Mouse (Mus musculus) left cerebral cortex, adult 11 months (tissue): ENCODE data around the gene Ifitm6.
"Not testable (repeated sequence)": the region's sequence is repeated elsewhere in the genome, so short reads cannot be mapped to it uniquely, and the experiment has no call there.

Source experiments
- DNase-seq: peaks from one replicate; pipeline ENCODE4 v3.0.0; 2022; ENCODE audit warnings: low spot score

Gene Ifitm6

DNA sequence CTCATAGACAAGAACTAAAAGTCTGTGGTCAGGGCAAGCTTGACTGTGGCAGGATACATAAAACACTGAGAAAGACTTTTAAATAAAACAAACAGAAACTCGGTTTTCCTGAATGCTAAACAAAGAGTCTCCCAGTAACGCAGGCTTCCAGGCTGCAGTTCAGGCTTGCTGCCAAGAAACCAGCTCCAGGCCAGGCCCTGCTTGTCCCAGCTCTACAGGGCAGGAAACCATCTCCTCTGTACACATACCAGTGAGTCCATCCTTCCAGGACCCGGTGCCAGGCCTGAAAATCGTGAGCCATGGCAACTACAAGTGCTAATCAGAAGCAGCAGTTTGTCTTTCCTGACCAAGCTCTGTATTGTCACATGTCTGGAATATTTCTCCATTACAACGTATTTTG is 23.9 kb upstream of the Ifitm6 start:
- no peak for DNase-seq

DNA sequence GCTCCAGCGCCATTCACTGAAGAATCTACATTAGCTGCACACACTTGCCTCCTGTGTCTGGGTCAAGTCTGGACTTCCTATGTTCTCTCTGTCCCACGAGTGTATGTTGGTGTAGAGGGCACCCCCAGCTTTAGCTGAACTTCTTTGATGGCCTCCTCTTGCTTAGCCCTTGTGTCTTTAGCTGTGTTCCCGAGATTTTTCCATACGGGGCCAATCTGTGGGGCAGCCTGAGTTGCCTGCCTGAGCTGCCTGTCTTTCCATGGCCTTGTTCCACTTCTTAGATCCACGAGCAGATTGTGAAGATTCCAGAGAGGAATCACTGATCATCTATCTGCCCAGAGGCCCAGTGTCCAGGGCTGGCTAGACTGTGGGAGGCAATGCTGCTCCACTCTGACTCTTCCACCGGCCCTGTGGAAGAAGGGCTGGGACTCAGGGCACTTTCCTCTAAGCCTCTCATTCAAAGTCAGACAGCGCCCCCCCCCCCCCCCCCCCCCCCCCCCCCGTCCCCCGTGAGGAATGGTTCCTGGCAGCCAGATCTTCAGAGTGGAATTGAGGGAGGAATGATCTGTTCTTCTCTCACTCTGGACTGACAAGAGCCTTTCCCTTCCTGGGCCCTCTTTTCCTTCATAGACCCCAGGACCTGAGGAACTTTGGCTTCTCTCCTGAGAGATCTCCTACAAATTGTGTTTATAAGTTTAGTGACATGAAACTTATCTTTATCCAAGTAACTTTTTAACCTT is 23.3 kb upstream of the Ifitm6 start:
- DNase-seq, result no peak

DNA sequence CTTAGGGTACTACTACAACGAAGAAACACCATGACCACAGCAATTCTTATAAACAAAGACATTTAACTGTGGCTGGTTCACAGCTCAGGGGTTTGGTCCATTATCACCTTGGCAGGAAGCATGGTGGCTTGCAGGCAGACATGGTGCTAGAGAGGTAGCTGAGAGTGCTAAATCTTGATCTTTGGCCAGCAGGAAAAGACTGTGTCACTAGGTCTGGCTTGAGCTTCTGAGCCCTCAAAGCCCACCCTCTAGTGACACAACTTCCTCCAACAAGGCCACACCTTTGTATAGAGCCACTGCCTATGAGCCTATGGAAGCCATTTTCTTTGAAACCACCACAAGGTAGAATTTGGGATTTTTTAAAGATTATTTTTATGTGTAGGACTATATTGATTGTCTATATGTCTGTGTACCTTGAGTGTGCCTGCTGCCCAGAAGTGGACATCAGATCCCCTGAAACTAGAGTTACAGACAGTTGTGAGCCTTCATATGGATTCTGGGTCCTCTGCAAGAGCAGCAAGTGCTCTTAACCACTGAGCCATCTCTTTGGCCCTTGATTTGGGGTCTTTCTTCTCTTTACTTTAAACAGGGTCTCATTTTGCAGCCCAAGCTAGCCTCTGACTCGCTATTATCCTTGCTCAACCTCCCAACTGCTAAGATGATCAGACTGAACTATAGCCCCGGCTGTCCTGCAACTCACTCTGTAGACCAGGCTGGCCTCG is 21.8 kb upstream of the Ifitm6 start:
- DNase-seq, result no peak

DNA sequence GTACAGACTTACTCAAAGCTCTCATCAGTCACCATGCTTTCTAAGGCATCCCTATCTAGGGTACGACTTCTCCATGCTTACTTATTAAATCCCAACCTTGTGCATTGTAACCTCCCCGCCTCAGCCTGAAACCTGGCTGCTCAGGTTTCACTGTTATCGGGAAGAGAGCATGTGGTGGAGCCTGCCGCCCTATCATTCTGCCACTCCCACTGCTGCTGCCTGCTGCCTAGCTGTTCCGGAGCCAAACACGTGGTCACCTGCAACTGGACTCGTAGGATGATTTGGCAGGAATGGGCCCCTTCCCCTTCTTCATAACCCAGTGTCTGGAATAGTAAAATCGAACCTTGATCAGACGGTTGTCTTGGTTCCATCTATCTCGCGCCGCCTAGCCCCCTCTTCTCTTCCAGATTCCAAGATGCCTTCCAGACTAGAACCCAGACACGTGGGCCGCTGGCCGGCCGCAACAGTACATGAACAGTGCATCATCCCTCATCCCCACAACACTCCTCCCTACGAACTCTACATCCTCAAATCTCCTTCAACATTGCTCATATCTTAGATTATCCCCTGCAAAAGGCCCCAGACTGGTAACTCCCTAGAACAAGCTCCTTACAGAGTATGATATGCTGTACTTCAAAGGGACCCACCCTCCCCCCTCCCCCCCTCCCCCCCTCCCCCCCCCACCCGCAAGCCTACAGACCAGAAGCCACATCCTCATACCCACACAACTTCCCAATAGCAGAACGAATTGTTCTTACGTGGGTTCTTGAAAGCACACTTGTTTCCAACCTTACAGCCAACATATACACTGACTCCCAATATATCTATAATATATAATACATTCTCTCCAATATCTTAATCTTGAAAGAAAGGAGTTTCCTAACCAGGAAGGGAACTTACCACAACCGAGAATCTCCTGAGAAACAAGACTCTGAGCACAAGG is 20.6 kb upstream of the Ifitm6 start:
- DNase-seq, result no peak

DNA sequence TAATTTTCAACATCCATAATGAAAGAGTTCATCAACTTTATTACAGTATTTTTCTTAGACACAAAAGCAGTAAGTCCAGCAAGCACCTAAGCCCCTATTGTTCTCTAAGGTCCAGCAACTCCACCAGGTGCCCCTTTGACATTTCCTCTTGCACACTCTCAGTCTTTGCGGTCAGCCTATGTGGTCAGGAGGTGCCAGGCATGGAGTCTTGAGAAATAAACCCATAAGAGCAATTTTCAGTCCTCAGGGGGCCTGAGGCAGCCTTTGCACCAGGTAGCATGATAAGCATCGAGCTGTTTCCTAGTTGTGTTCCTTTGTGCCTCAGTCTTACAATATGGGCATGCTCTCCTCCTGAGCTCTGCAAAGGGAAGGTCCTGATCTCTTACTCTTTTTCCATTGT is 18.9 kb upstream of the Ifitm6 start:
- not testable (repeated sequence) for DNase-seq

DNA sequence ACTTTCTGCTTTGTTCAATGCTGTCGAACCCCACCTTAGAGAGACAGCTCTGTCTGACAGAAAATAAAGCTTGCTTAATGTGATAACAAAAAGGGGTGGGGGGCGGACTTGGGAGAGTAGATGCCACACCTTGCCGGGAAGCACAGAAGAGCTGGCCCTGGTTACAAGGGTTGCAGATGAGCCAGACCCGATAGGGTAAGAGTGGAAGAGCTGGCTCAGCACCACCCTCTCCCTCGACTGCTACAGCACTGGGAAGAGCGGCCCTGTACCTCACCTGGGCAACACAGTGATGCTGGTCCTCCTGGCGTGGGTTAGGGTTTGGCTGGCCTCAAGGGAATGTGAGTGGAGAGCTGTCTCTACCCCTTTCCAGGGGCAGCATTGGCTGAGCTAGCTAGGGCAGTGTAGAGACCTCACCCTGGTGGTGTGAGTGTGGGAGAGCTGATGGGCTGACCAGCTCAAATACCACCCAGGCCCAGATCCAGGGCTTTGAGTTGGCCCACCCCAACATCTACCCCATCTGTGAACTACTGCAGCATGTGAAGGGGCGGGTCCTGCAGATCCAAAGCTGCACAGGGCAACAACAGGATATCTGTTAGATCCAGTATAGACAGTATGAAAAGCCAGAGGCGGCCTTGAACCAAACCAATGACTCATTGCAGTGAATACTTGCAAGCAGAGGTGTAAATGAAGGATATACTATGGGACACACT is 14.9 kb upstream of the Ifitm6 start:
- DNase-seq, result no peak

DNA sequence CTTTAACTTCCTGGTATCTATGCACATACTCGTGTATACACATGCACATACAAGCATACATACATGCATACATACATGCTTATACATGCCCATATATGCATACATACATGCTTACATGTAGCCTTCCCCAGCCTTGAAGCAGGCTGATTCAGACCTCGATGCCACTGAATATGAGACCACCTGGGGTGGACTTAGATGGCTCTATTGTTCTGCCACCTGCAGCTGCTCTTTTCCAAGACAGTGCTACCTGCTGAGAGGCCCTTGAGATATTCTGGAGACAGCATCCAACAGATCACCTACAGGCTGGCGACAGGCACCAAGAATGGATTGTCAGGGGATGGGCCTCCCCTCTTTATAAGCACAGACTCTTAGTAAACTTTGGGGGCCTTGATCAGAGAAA is 12.7 kb upstream of the Ifitm6 start:
- no peak for DNase-seq

DNA sequence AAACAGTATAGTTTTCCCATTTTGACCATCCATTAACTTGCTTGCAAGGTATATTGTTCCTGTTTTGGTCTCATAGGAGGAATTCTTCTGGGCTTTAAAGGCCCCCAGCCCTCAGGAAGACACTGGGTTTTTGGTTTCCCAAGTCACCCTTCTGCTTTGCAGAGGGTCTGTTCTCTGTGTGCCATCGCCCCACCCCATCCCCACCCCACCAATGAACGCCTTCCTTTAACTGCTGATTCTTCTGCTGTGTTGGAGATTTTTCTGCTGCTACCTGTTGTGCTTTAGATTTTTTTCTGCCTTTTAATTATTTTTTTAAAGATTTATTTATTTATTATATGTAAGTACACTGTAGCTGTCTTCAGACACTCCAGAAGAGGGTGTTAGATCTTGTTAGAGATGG is 11.1 kb upstream of the Ifitm6 start, which contains the start of gene Gm17387:
Gm17387 (plus strand) TSS at position 301 of the 400 bp plus-strand sequence.
- DNase-seq, result no peak

DNA sequence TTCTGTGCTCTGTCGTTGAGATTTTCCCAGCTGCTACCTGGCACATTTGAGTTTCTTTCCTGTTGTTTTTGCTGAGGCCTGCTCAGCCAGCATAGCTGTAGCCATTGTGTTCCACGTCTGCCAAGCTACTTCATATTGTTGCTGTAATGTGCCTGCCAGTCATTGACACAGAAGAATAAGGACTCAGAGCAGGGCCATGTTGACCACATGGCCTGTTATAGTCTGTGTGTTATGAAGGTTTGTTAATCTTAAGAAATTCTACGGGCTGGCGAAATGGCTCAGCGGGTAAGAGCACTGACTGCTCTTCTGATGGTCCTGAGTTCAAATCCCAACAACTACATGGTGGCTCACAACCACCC is 9.0 kb upstream of the Ifitm6 start:
- DNase-seq, result no peak

DNA sequence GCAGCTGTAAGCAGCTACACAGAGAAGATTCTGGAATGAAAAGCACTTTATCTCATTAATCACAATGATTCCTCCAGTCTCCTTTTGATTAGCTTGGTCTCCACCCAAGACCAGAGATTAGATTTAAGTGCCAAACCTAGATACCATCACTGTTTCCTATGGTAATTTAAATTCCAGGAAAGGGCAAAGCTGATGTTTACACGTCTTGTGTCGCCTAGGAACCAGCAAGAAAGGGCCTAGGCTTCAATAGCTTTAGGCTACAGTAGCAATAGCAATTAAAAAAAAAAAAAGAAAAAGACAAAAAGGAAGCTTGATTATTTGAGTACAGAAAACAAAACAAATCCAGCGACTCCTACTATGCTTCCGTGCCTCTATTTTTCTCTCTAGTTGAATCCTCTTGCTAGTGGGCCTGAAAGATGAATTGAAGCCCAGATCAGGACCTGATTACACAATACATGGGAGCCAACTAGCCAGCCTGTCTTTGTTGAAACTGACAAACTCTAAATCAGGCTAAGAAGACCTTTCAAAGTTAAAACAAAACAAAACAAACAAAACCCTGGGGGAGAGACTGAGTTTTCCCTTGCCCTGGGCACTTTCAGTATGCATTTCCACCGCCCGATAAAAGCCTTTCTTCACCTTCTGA is 8.5 kb upstream of the Ifitm6 start:
- no peak for DNase-seq

DNA sequence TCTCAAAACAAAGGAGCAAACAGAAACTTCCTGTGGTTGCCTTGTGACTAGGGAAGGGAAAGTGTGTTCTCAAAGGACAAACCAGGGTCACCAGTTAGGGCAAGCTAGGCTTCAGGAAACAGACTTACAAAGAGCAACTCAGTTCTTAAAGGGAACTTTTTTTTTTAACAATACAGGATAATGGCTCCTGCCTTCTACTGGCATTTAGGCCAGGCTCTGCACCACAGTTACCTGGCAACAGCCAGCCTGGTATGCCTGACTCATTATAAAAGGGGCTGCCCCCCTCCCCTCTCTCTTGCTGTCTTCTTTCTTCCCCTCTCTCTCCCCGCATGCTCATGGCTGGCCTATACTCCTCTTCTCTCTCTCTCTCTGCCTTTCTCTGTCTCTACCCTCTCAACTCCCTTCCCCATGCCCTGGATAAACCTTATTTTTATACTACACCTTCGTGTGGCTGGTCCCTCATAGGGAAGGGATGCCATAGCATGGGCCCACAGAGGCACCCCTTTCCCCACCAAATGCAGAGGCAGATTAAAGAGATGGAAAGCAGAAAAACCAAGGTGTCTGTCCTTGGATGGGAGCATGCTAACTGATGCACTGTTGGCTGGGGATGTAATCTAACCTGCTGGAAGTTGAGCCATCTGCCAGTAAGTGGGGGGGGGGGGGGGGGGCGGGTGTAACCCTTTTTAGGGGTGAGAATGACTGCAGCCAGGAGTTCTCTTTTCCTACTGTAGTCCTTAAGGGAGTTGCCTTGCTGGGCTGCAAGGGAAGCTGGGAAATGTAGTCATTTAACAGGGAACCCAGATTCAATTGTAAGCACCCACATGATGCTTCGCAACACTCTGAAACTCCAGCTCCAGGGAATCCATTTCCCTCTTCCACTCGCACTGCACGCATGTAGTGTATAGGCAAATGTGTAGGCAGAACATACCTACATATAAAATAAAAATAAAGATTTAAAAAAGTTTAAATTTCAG is 7.4 kb upstream of the Ifitm6 start:
- no peak for DNase-seq

DNA sequence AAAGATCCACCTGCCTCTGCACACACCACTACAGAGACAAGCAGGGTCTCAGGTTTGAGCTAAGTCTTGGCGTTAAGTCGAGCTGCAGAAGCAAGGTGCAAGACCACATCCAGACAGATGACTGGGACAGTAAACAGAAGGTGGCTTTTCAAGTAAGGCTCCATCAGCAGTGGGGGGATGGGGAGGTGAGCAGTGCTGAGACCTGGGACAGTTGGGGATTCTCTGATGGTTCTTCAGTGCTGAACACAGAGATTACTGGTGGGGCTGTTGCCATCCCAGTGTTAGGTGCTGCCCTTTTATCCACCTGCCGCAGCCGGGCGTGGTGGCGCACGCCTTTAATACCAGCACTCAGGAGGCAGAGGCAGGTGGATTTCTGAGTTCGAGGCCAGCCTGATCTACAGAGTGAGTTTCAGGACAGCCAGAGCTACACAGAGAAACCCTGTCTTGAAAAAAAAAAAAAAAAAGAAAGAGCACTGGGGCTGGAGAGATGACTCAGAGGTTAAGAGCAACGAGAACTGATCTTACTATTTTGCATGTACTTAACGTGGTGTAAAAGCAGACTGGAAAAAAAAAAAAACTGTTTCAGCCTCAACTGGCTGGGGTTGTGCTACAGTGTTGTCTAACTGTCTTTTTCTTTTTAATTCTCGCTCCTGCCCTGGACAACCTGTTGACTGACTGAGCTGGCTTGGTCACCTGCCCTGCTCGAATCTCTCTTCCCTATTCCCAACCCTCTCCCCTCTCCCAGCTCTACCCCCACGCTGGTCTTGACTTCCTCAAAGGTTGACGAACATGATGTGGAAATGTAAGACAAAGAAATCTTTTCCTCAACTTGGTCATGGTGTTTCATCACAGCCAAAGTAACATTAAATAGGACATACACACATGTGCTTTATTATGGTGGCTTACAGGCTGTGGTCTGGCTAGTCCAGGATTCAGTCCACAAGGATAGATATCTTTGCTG is 4.0 kb upstream of the Ifitm6 start:
- no peak for DNase-seq

DNA sequence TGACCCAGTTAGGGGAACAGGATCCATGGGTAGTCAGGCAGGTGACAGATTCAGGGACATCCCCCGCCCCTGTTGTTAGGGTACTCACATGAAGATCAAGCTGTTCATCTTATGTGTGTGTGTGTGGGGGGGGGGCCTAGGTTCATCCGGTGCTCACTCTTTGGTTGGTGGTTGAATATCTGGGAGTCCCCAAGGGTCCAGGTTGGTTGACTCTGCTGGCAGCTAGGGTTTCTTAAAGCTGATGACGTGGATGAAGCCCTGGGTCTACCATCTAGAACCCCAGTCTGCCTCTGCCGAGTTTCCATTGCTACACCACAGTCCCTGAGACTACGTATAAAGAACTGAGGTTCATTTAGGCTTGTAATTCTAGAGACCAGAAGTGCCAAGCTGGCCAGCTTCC is 1.3 kb upstream of the Ifitm6 start:
- no peak for DNase-seq

DNA sequence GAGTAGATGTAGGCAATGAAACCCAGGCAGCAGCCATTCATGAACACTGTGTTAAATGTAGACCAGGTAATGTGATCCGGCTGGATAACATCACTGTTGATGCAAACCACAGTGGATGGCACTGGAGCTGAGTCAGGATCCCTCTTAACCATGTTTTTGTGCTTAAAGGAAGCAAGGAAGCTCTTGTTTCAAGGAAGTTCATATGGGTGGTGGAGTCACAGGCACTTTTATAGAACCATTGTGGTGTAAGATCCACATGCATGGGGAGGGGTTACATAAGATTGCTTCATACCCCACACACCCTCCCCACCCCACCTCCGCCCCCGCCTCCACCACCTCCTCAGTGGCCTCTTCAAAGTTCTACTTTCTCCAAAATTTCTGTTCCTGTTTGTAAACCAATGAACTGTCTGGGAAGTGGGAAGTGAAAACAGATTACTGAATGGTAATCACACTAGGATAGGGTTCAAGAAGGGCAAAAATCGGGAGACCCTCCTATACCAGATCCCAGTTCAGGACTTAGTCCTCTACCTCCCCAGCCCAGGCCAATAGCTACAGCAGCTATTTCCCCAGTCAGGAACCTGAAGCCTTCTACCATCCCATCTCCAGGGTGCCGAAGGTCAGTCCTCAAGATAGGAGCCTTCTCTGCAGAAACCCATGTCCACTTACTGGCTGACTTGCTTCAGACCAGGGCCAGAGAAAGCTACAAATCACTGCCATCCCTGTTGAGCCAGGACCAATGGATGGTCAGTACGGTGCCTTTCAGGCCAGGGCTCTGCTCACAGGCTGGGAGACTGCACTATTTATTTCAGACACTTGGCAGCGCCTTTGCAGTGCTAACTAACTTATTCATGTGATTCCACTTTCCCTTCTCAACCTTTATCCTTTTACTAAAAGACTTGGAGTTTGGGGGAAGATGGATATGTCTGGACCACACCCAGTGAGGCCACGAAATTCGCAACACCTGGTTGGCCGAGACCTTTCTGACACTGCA is 722 bp downstream of the Ifitm6 start:
- no peak for DNase-seq

DNA sequence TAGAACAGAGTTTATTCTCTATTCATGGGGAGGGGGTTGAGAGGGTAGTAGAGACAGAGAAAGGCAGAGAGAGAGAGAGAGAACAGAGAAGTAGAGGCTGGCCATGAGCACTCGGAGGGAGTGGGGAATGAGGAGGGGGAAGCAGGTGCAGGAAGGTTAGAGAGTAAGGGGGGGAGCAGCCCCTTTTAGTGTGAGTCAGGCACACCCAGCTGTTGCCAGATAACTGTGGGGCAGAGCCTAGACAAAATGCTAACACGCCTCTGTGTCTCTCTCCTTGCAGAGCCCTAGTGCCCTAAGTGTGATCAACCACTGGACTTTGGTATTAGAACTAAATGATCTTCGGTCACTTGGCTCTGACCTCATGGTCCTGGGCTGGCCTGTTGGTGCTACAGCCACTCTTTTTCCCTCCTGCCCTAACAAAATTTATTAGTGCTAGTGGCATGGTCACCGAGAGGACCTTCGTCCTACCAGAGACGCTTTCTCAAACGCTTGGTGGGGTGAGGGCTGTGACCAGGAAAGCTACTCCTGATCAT is 6.4 kb downstream of the Ifitm6 start:
- DNase-seq, result no peak

DNA sequence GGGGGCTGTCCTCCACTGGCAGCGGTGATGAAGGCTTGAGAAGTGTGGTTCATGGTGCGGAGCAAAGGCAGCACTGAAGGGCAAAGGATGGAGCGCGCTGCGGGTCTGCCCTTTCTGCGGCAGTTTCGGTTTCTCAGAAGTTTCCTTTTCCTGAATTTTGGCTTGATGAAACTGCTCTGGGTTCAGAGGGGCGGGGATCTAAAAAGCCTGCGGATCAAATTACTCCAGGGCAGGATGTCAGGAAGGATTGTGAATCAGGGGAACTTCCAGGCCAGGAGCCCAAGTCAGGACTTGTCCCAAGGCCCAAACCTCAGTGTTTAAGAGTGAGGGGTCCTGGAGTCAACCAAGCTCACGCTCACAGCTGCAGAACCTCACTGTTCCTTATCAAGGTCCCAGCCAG is 7.1 kb downstream of the Ifitm6 start, which contains the start of gene Ifitm3:
Ifitm3 (minus strand) TSS at position 178 of the 400 bp plus-strand sequence.
- DNase-seq, result no peak

DNA sequence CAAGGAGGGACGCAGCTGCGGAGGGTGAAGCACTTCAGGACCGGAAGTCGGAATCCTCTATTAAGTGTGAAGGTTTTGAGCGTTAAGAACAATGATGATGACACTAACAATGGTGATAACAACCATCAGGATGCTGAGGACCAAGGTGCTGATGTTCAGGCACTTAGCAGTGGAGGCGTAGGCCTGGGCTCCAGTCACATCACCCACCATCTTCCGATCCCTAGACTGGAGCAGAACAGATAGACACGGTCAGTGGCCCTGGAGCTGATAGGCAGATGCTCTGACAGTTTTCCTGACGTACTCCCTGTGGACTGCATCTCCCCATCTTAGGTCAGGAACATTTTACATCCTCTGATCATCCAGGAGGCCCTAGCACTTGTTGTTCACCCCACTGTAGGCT is 8.1 kb downstream of the Ifitm6 start:
- no peak for DNase-seq
